Mouse (Mus musculus) C2C12 (cell line): Measurements from ENCODE around the gene Papolg.

Source experiments
- CTCF ChIP-seq: IDR thresholded peaks from one replicate; pipeline ENCODE4 v1.5.1; 2011; ENCODE audit not compliant: control insufficient read depth, insufficient read depth, insufficient read length
- MAX ChIP-seq: IDR thresholded peaks from one replicate; pipeline ENCODE4 v1.6.1; 2011; ENCODE audit warnings: mild to moderate bottlenecking, control low read depth
- USF1 ChIP-seq: IDR thresholded peaks from one replicate; pipeline ENCODE4 v1.6.1; 2011; ENCODE audit warnings: low read depth, mild to moderate bottlenecking, control low read depth, moderate library complexity

DNA sequence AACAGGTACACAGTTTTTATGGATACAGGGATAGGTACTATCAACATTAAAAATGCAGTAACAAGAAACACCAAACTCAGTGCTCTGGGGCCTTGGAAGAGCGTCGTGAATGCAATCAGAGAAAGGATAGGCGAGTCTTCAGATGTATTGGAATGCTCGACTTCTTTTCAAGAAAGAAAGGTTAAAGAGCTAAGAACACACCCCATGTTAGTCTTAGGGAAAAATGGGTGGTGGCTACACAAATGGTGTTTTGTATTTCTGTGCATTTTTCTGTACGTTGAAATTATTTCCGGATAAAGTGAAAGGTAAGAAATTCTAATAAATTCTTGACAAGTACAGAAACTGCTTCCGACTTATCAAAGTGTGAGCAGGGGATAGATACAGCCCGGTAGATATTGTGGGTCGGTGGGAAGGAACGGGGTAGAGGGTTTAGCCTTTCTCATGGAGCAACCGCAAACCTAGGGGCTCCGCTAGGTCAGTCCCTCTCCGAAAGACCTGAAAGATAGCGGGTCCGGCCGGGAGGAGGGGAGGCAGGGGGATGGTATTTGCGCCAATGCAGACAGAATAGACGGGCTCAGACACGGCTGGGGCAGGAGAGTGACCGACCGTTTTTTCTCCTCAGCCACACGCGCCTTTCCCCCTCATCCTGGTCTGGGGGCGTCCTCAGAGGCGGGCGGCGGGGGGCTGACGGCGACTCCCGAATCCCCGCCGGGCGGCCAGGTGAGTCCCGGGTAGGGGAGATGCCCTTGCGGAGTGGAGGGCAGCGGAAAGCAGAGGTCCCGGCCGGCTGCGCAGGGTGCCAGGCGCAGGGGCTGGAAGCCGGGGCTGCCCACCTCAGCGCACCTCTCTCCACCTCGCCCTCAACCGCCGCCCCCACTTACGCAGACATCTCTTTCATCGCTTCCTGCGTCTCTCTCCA, 653 bp downstream of the Papolg start:
- TF ChIP-seq CTCF (no peak), USF1 (no peak), MAX (no peak)
